Mouse (Mus musculus) liver, embryonic 14.5 days (tissue): ENCODE measurements around the gene Fgd2. TPM values are rescaled to one million over a fixed set of nuclear protein-coding genes. Genes with fewer than 3 reads are reported as not detected.
"Not testable (repeated sequence)": the region's sequence is repeated elsewhere in the genome, so short reads cannot be mapped to it uniquely, and the experiment has no call there.

Source experiments
- ATAC-seq: fragments of 200-750 bp; cut with Nextera tagmentation; 2 replicates; pipeline ENCODE4 v1.8.0; 2017; ENCODE audit warnings: moderate number of reproducible peaks, mild to moderate bottlenecking, moderate library complexity; ENCODE audit not compliant: insufficient read depth
- DNase-seq, 3 experiments: peaks; one replicate each; pipeline ENCODE4 v3.0.0-alpha.2; 2012 to 2013; ENCODE audit warnings: low read depth in 3 of 3, low spot score in 3 of 3
- H3K27ac ChIP-seq: fragments of 300-500 bp; sonication (generic); 2 replicates; pipeline ENCODE4 v1.5.1; 2014; ENCODE audit warnings: moderate library complexity, mild to moderate bottlenecking, control low read depth, inconsistent platforms
- H3K27me3 ChIP-seq: fragments of 300-500 bp; sonication (generic); 2 replicates; pipeline ENCODE4 v1.6.1; 2014; ENCODE audit warnings: mild to moderate bottlenecking, low read length, moderate library complexity; ENCODE audit not compliant: control insufficient read depth, insufficient read depth
- H3K36me3 ChIP-seq: fragments of 300-500 bp; sonication (generic); replicated peaks from 2 replicates; pipeline ENCODE4 v1.6.1; 2014; ENCODE audit warnings: low read depth; ENCODE audit not compliant: control insufficient read depth, insufficient read depth
- H3K4me1 ChIP-seq, 2 experiments: fragments of 200-500 bp in 1 of 2; fragments of 300-500 bp in 1 of 2; sonication (generic) in 1 of 2; replicated peaks; 2 replicates each; pipeline ENCODE4 v1.6.1; 2012 to 2014; ENCODE audit warnings: antibody characterized with exemption in 1 of 2, inconsistent platforms in 1 of 2, low read length in 1 of 2; ENCODE audit not compliant: control insufficient read depth in 2 of 2, insufficient read depth in 2 of 2
- H3K4me2 ChIP-seq: fragments of 300-500 bp; sonication (generic); 2 replicates; pipeline ENCODE4 v1.6.1; 2014; ENCODE audit warnings: low read depth, mild to moderate bottlenecking, control low read depth, moderate library complexity
- H3K4me3 ChIP-seq, 2 experiments: fragments of 200-500 bp in 1 of 2; fragments of 300-500 bp in 1 of 2; sonication (generic) in 1 of 2; 2 replicates each; pipeline ENCODE4 v1.5.1; 2012 to 2014; ENCODE audit warnings: low read depth in 2 of 2, low read length in 2 of 2, mild to moderate bottlenecking in 2 of 2, control low read depth in 1 of 2, inconsistent platforms in 1 of 2, moderate library complexity in 1 of 2; ENCODE audit not compliant: insufficient read depth in 1 of 2
- H3K9ac ChIP-seq: fragments of 300-500 bp; sonication (generic); replicated peaks from 2 replicates; pipeline ENCODE4 v1.6.1; 2014; ENCODE audit warnings: mild to moderate bottlenecking, control low read depth, moderate library complexity
- H3K9me3 ChIP-seq: fragments of 300-500 bp; sonication (generic); 2 replicates; pipeline ENCODE4 v1.6.1; 2016; ENCODE audit warnings: low read length, mixed read lengths; ENCODE audit not compliant: control insufficient read depth
- CTCF ChIP-seq: IDR thresholded peaks from 2 replicates; pipeline ENCODE4 v1.5.1; 2016; ENCODE audit warnings: antibody characterized with exemption, low read depth, control low read depth
- EP300 ChIP-seq: IDR thresholded peaks from 2 replicates; pipeline ENCODE4 v1.6.1; 2016; ENCODE audit warnings: antibody characterized with exemption, low read depth
- WGBS: fragments of 180-500 bp; shearing (Covaris S2); extraction: QIAGEN DNeasy Blood & Tissue Kit; methylation state at CpG from one replicate; pipeline ENCODE4 v1.1.7; 2014; ENCODE audit not compliant: insufficient replicate concordance; 5-methylcytosine and 5-hydroxymethylcytosine counted together
- polyA plus RNA-seq, 2 experiments: library from polyadenylated mRNA; depleted of rRNA in 1 of 2; stranded (reverse) in 1 of 2; unstranded in 1 of 2; fragments of >200 nt; fragmentation: Nextera tagmentation in 1 of 2; extraction: Ambion mirVana in 1 of 2; gene quantifications; 2 replicates each; pipeline versions ENCODE4 v1.2.1 to v1.2.3; 2012 to 2014

Gene Fgd2
- polyA plus RNA-seq, 2 experiments: 3.8 to 8.5 TPM

DNA sequence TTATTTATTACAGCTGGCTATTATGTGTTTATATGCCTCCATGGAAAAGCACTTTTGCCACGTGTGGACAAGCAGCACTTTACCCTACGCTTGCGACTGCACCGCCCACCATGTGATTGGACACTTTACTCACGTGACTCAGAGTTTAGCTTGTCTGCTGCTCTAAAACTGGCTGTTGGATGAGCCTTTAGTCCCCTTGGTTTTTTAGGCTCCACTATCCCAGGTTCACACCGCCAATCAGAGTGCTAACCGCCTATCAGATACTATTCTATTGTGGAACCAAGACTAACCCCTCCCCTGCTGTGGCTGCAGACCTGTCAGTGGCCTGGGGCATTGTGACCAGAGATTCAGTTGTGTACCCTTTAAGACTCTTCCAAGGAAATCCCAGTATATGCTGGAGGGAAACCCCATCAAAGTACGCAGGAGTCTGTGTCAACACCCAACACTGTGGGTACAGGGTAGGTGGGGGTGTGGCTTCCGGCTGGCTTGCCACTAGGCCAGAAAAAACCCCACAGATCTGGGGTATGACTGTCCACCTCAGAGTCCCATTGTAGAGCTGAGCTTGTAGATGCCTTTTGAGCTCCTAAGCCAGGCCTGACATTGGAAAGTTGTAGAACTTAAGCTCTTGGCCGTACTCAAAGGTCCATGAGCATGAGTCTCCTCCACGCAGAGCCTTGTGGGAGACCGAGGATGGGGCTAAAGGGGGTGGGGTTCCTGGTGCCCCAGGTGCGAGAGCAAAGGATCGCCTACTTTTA lies 32.8 kb downstream of the Fgd2 start:
- WGBS: 33% methylated on average over 14 of the region's 14 CpGs
- H3K9me3 ChIP-seq: no peaks in the 10 kb centered on the region
- no peaks in the 10 kb centered on the region for H3K36me3 ChIP-seq
- no peaks in the 10 kb centered on the region for H3K27me3 ChIP-seq
- DNase-seq (no peak), ATAC-seq (no peak)
- H3K27ac ChIP-seq: no peak overlapping the region
- H3K4me1 ChIP-seq: peaks cover 23 to 49% of the 10 kb centered on the region in 2 experiments
- TF ChIP-seq CTCF (no peak), EP300 (no peak)
- H3K9ac ChIP-seq: no peak overlapping the region
- no peak overlapping the region for H3K4me3 ChIP-seq
- no peak overlapping the region for H3K4me2 ChIP-seq

DNA sequence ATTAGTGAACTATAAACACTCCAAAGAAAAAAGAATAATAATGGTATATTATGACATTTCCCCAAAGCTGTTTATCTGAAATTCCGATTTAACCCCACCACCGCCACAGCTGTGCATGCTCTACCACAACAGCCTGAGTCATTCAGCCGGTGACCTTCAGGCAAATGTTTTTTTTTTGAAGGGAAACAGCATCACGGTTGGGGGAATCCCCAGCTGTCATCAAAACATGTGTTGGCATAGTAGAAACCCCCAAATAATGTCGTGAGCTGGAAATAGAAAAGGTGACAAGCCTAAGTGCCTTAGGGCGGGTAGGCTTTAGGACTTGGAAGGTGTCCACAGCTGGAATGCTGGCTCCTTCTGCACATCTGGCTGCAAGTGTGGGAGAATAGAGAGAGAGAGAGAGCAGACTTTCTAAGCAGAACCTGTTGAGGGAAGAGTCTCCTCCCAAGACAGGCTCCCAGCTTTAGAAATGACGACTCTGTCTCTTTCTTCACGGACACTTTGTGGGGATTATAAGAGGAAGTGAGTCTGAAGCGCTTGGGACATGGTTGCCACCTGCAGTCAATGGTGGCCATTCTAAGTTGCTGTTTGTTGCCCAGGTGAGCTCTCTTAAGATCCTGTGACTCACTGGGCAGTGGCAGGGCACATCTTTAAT lies 33.5 kb downstream of the Fgd2 start:
- WGBS: 22% methylated on average over 9 of the region's 9 CpGs
- ATAC-seq (no peak), DNase-seq (no peak)
- no peaks in the 10 kb centered on the region for H3K36me3 ChIP-seq
- H3K27me3 ChIP-seq: no peaks in the 10 kb centered on the region
- peaks cover 31 to 56% of the 10 kb centered on the region in 2 experiments for H3K4me1 ChIP-seq
- no peak overlapping the region; the same call in 1 of the 2 replicates for H3K27ac ChIP-seq
- H3K4me3 ChIP-seq: no peak overlapping the region
- TF ChIP-seq EP300 (no peak), CTCF (no peak)
- no peak overlapping the region for H3K9ac ChIP-seq
- no peaks in the 10 kb centered on the region for H3K9me3 ChIP-seq
- no peak overlapping the region for H3K4me2 ChIP-seq

DNA sequence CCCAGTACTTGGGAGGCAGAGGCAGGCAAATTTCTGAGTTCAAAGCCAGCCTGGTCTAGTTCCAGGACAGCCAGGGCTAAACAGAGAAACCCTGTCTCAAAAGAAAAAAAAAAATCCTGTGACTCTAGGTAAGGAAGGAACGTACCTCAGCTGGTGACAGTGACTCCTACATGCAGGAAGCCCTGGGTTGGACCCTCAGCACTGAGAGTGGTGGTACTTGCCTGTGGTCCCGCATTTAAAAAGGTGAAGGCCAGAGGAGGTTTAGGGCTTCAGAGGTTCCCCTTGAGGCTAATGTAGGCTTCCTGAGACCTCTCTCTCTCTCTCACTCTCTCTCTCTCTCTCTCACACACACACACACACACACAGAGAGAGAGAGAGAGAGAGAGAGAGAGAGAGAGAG lies 34.0 kb downstream of the Fgd2 start:
- not testable (repeated sequence) for H3K4me3 ChIP-seq, DNase-seq, ATAC-seq, H3K27me3 ChIP-seq, H3K9me3 ChIP-seq, H3K36me3 ChIP-seq, H3K9ac ChIP-seq, H3K4me2 ChIP-seq
- Histone ChIP-seq H3K27ac (0 out of 2 replicates have a peak overlapping the region, but pooled peaks have one; percentile 11), H3K4me1 (peaks cover 31 to 59% of the 10 kb centered on the region in 2 experiments)
- 35% methylated on average over 2 of the region's 2 CpGs for WGBS

DNA sequence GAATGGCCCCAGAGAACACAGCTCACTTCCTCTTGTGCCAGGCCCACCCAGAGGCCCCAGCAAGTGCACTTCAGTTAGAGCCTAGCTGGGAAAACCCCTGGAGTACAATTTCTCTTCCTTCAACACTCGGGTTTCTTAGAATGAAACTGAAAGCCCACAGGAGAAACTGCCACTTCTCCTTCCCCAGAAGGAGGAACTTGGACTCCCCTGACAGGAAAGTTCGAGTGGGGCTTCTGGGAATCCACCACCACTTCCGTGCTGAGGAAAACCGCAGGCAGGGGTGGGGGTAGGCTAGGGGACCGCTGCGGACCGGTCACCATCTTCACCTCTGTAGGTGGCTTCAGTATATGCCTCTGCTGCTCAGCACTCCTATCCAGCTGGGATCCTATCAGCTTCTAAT lies 34.7 kb downstream of the Fgd2 start:
- Histone ChIP-seq H3K4me3 (no peak overlapping the region), H3K4me2 (no peak overlapping the region; the same call in 1 of the 2 replicates), H3K27ac (no peak overlapping the region), H3K36me3 (no peaks in the 10 kb centered on the region), H3K4me1 (peaks cover 31 to 59% of the 10 kb centered on the region in 2 experiments), H3K9ac (no peak overlapping the region), H3K9me3 (no peaks in the 10 kb centered on the region), H3K27me3 (no peaks in the 10 kb centered on the region)
- ATAC-seq (no peak), DNase-seq (peak in 1 of 3 experiments; percentile 54)
- whole genome bisulfite sequencing: 16% methylated on average over 7 of the region's 7 CpGs
- TF ChIP-seq CTCF (no peak), EP300 (no peak)

DNA sequence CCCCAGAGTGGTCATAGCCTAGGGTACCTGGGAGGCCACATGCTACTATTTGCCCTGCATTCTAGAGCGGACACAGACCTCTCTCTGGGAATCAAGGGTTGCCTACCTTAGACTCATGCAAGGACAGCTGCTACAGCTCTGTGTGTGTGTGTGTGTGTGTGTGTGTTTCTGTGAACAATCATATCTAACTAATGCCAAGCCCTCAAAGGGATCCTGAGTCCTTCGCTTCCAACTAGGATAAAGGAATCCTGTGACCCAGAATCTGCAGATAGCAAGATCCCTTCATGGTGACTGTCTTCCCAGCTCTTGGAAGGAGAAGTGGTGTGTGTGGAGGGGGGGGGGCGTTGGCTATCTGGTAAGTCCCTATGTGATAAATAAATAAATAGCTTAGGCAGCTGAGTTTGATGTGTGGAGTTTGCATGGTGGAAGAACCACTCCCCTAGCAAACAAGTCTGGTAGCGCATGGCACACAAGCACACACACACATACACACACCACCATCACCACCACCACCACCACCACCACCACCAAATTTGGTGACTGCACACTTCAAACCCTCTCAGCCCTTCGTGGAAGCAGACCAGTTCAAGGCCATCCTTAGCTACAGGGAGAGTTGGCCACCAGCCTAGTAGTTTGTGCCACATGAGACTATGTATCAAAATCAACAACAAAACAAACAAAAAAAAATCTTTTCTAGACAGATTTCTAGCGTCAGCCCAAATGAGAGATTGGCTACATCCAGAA lies 35.5 kb downstream of the Fgd2 start:
- no peak overlapping the region for H3K27ac ChIP-seq
- peaks cover 31 to 56% of the 10 kb centered on the region in 2 experiments for H3K4me1 ChIP-seq
- WGBS: 48% methylated on average over 6 of the region's 6 CpGs
- TF ChIP-seq CTCF (no peak), EP300 (no peak)
- no peak overlapping the region for H3K9ac ChIP-seq
- no peaks in the 10 kb centered on the region for H3K36me3 ChIP-seq
- H3K4me3 ChIP-seq: no peak overlapping the region
- ATAC-seq (no peak), DNase-seq (no peak)
- H3K9me3 ChIP-seq: no peaks in the 10 kb centered on the region
- no peaks in the 10 kb centered on the region for H3K27me3 ChIP-seq
- peak overlapping the region; percentile 19; the same call in 1 of the 2 replicates for H3K4me2 ChIP-seq
